Mouse (Mus musculus): ENCODE results near the gene Pagr1a.

DNA sequence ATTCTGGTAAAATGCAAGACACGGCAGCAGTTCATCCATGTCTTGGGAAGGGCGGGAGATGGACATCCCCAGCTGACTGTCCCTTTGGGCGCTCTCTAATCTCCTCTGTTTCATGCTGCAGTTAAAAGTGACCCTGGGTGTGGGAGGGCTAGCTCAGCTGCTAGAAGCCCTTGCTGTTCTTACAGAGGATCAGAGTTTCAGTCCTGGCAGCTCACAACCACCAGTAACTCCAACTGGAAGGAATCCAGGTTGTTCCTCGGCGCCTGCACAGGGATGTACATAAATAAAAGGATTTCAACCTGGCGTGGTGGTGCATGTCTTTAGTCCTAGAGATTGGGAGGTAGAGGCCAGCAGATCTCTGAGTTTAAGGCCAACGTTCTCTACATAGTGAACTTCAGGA is 34.0 kb downstream of the Pagr1a start:
- TF ChIP-seq CHD2 (IDR thresholded peaks at IDR 0.05; ENCODE audit: low read depth, low read length) (no peak), ZNF384 (IDR thresholded peaks at IDR 0.05; ENCODE audit: low read depth, low read length) (no peak), MAFK (IDR thresholded peaks at IDR 0.05; ENCODE audit: insufficient read depth, low read depth, low read length) (no peak), ZC3H11A (IDR thresholded peaks at IDR 0.05; ENCODE audit: borderline replicate concordance, low read depth, low read length) (no peak), HCFC1 (IDR thresholded peaks at IDR 0.05; ENCODE audit: borderline replicate concordance, insufficient read depth, low read length) (no peak)

Measured in ES-E14 (cell line).